Mouse (Mus musculus) CH12.LX (cell line): ENCODE measurements around the gene Cnp. TPM values are rescaled to one million over a fixed set of nuclear protein-coding genes. Genes with fewer than 3 reads are reported as not detected.

Experiments used
- DNase-seq: peaks from one replicate; pipeline ENCODE4 v3.0.0-alpha.2; 2013; ENCODE audit errors: extremely low read depth
- H3K27ac ChIP-seq: 2 replicates; pipeline ENCODE4 v1.5.1; 2012; ENCODE audit warnings: low read depth, mild to moderate bottlenecking, control low read depth, moderate library complexity; ENCODE audit not compliant: insufficient read depth
- H3K27me3 ChIP-seq: replicated peaks from 2 replicates; pipeline ENCODE3; 2012; ENCODE audit warnings: inconsistent platforms
- H3K36me3 ChIP-seq, 2 experiments: replicated peaks in 1 of 2; 2 replicates each; pipeline versions ENCODE3 to v1.6.1; 2012; ENCODE audit warnings: inconsistent platforms in 1 of 2, low read length in 1 of 2, mild to moderate bottlenecking in 1 of 2, mixed read lengths in 1 of 2, moderate library complexity in 1 of 2; ENCODE audit not compliant: control insufficient read depth in 1 of 2, insufficient read depth in 1 of 2
- H3K4me1 ChIP-seq, 2 experiments: 2 replicates each; pipeline ENCODE4 v1.6.1; 2012; ENCODE audit warnings: inconsistent platforms in 1 of 2, moderate library complexity in 1 of 2; ENCODE audit not compliant: insufficient read depth in 2 of 2, control insufficient read depth in 1 of 2
- H3K4me2 ChIP-seq: 2 replicates; pipeline ENCODE4 v1.6.1; 2012; ENCODE audit warnings: low read depth, mild to moderate bottlenecking, control low read depth; ENCODE audit not compliant: poor library complexity, insufficient read depth, severe bottlenecking
- H3K4me3 ChIP-seq, 3 experiments: fragments of 150-350 bp in 1 of 3; sonication (generic) in 1 of 3; replicated peaks in 1 of 3; 2 replicates each; pipeline versions ENCODE3 to v1.5.1; 2011 to 2012; ENCODE audit warnings: low read depth in 2 of 3, low read length in 2 of 3, mild to moderate bottlenecking in 2 of 3, moderate library complexity in 2 of 3, control low read depth in 1 of 3, improper control_type of control experiment in 1 of 3, inconsistent platforms in 1 of 3, mixed read lengths in 1 of 3; ENCODE audit not compliant: poor library complexity in 1 of 3
- H3K79me2 ChIP-seq: replicated peaks from 2 replicates; pipeline ENCODE4 v1.6.1; 2012; ENCODE audit warnings: mild to moderate bottlenecking, moderate library complexity; ENCODE audit not compliant: control insufficient read depth, poor library complexity, insufficient read depth, severe bottlenecking; ENCODE audit errors: extremely low read depth
- H3K9ac ChIP-seq: 2 replicates; pipeline ENCODE4 v1.6.1; 2012; ENCODE audit warnings: low read depth, mild to moderate bottlenecking, control low read depth, moderate library complexity; ENCODE audit not compliant: insufficient read depth
- H3K9me3 ChIP-seq: replicated peaks from 2 replicates; pipeline ENCODE3; 2012; ENCODE audit warnings: low read length, inconsistent platforms, mixed read lengths
- BHLHE40 ChIP-seq: IDR thresholded peaks from 2 replicates; pipeline ENCODE4 v1.6.1; 2011; ENCODE audit warnings: mild to moderate bottlenecking, low read depth, low read length, improper control_type of control experiment
- CHD1 ChIP-seq: IDR thresholded peaks from 2 replicates; pipeline ENCODE4 v1.6.1; 2012; ENCODE audit warnings: low read depth, low read length, improper control_type of control experiment, inconsistent platforms
- CHD2 ChIP-seq: IDR thresholded peaks from 2 replicates; pipeline ENCODE4 v1.6.1; 2011; ENCODE audit warnings: low read length, improper control_type of control experiment
- CTCF ChIP-seq, 2 experiments: IDR thresholded peaks in 1 of 2; conservative IDR thresholded peaks in 1 of 2; 2 replicates each; pipeline ENCODE4 v1.5.1; 2011 to 2012; ENCODE audit warnings: low read depth in 2 of 2, low read length in 2 of 2, improper control_type of control experiment in 1 of 2, inconsistent platforms in 1 of 2, mild to moderate bottlenecking in 1 of 2, moderate library complexity in 1 of 2
- E2F4 ChIP-seq: IDR thresholded peaks from 2 replicates; pipeline ENCODE4 v1.6.1; 2011; ENCODE audit warnings: low read depth, low read length, improper control_type of control experiment; ENCODE audit not compliant: insufficient replicate concordance
- ELF1 ChIP-seq: IDR thresholded peaks from 2 replicates; pipeline ENCODE4 v1.6.1; 2014; ENCODE audit warnings: low read depth, mild to moderate bottlenecking, inconsistent platforms, low read length, improper control_type of control experiment
- EP300 ChIP-seq: IDR thresholded peaks from 2 replicates; pipeline ENCODE4 v1.6.1; 2011; ENCODE audit warnings: low read length, improper control_type of control experiment
- GABPA ChIP-seq: IDR thresholded peaks from 2 replicates; pipeline ENCODE4 v1.6.1; 2012; ENCODE audit warnings: low read depth, low read length, improper control_type of control experiment, inconsistent platforms; ENCODE audit not compliant: insufficient replicate concordance
- HCFC1 ChIP-seq: IDR thresholded peaks from 2 replicates; pipeline ENCODE4 v1.6.1; 2012; ENCODE audit warnings: low read depth, mild to moderate bottlenecking, inconsistent platforms, low read length, improper control_type of control experiment
- IRF4 ChIP-seq: IDR thresholded peaks from 2 replicates; pipeline ENCODE4 v1.6.1; 2014; ENCODE audit warnings: low read depth, mild to moderate bottlenecking, inconsistent platforms, low read length, improper control_type of control experiment
- JUN ChIP-seq: IDR thresholded peaks from 2 replicates; pipeline ENCODE4 v1.6.1; 2011; ENCODE audit warnings: low read depth, mild to moderate bottlenecking, low read length, improper control_type of control experiment, moderate library complexity; ENCODE audit not compliant: insufficient read depth
- JUND ChIP-seq: conservative IDR thresholded peaks from 2 replicates; pipeline ENCODE4 v1.6.1; 2011; ENCODE audit warnings: low read depth, low read length, improper control_type of control experiment
- KAT2A ChIP-seq: IDR thresholded peaks from 2 replicates; pipeline ENCODE4 v1.6.1; 2012; ENCODE audit warnings: low read length, improper control_type of control experiment, inconsistent platforms; ENCODE audit not compliant: insufficient replicate concordance
- MAFK ChIP-seq: IDR thresholded peaks from 2 replicates; pipeline ENCODE4 v1.6.1; 2011; ENCODE audit warnings: low read length, improper control_type of control experiment; ENCODE audit not compliant: insufficient replicate concordance
- MAX ChIP-seq: IDR thresholded peaks from 2 replicates; pipeline ENCODE4 v1.6.1; 2011; ENCODE audit warnings: low read length, improper control_type of control experiment
- MAZ ChIP-seq: IDR thresholded peaks from 2 replicates; pipeline ENCODE4 v1.6.1; 2012; ENCODE audit warnings: low read depth, mild to moderate bottlenecking, inconsistent platforms, low read length, improper control_type of control experiment, moderate library complexity
- MXI1 ChIP-seq: IDR thresholded peaks from 2 replicates; pipeline ENCODE4 v1.6.1; 2011; ENCODE audit warnings: mild to moderate bottlenecking, low read depth, low read length, improper control_type of control experiment
- MYC ChIP-seq: IDR thresholded peaks from 2 replicates; pipeline ENCODE4 v1.6.1; 2011; ENCODE audit warnings: low read depth, mild to moderate bottlenecking, improper control_type of control experiment, low read length
- NRF1 ChIP-seq: IDR thresholded peaks from 2 replicates; pipeline ENCODE4 v1.6.1; 2014; ENCODE audit warnings: low read depth, mild to moderate bottlenecking, inconsistent platforms, low read length, improper control_type of control experiment, moderate library complexity
- POLR2A ChIP-seq: IDR thresholded peaks from 2 replicates; pipeline ENCODE4 v1.6.1; 2011; ENCODE audit warnings: low read depth, mild to moderate bottlenecking, improper control_type of control experiment, low read length
- POLR2AphosphoS2 ChIP-seq: IDR thresholded peaks from 2 replicates; pipeline ENCODE4 v1.6.1; 2011; ENCODE audit warnings: low read depth, low read length, improper control_type of control experiment
- RAD21 ChIP-seq: IDR thresholded peaks from 2 replicates; pipeline ENCODE4 v1.6.1; 2011; ENCODE audit warnings: low read depth, mild to moderate bottlenecking, low read length, improper control_type of control experiment, moderate library complexity
- RCOR1 ChIP-seq: conservative IDR thresholded peaks from 2 replicates; pipeline ENCODE4 v1.6.1; 2012; ENCODE audit warnings: low read depth, mild to moderate bottlenecking, inconsistent platforms, low read length, improper control_type of control experiment
- SIN3A ChIP-seq: IDR thresholded peaks from 2 replicates; pipeline ENCODE4 v1.6.1; 2012; ENCODE audit warnings: low read length, improper control_type of control experiment, inconsistent platforms
- SMC3 ChIP-seq: IDR thresholded peaks from 2 replicates; pipeline ENCODE4 v1.6.1; 2011; ENCODE audit warnings: low read depth, low read length, improper control_type of control experiment
- TBP ChIP-seq: conservative IDR thresholded peaks from 2 replicates; pipeline ENCODE4 v1.6.1; 2011; ENCODE audit warnings: low read depth, low read length, improper control_type of control experiment
- TCF12 ChIP-seq: IDR thresholded peaks from 2 replicates; pipeline ENCODE4 v1.6.1; 2014; ENCODE audit warnings: low read depth, mild to moderate bottlenecking, inconsistent platforms, low read length, improper control_type of control experiment
- UBTF ChIP-seq: IDR thresholded peaks from 2 replicates; pipeline ENCODE4 v1.6.1; 2012; ENCODE audit warnings: low read depth, mild to moderate bottlenecking, inconsistent platforms, low read length, improper control_type of control experiment, moderate library complexity
- USF1 ChIP-seq: IDR thresholded peaks from 2 replicates; pipeline ENCODE4 v1.6.1; 2014; ENCODE audit warnings: low read depth, mild to moderate bottlenecking, inconsistent platforms, low read length, improper control_type of control experiment
- USF2 ChIP-seq: conservative IDR thresholded peaks from 2 replicates; pipeline ENCODE4 v1.6.1; 2011; ENCODE audit warnings: low read depth, low read length, improper control_type of control experiment
- ZC3H11A ChIP-seq: IDR thresholded peaks from 2 replicates; pipeline ENCODE4 v1.6.1; 2012; ENCODE audit warnings: low read depth, mild to moderate bottlenecking, inconsistent platforms, low read length, improper control_type of control experiment
- ZKSCAN1 ChIP-seq: IDR thresholded peaks from 2 replicates; pipeline ENCODE4 v1.6.1; 2012; ENCODE audit warnings: low read depth, inconsistent platforms, low read length, improper control_type of control experiment, borderline replicate concordance
- dilution Hi-C: fragments of 300-500 bp; cut with MboI; formaldehyde crosslinking; loops from 2 replicates; pipeline ENCODE4 v1.14.3; 2020; ENCODE audit warnings: low sequenced_read_pairs; ENCODE audit not compliant: extremely low pct_unique_long_range_greater_than_20kb, extremely low pct_ligation_motif_present
- in situ Hi-C: fragments of 300-500 bp; cut with MboI; formaldehyde crosslinking; loops from 3 replicates; pipeline ENCODE4 v1.14.3; 2019; ENCODE audit warnings: low sequenced_read_pairs, low pct_ligation_motif_present, low pct_unique_long_range_greater_than_20kb, mixed read lengths
- polyA plus RNA-seq: library from polyadenylated mRNA; unstranded; fragments of >175 nt; gene quantifications from 2 replicates; pipeline ENCODE4 v1.2.1, GENCODE M21; 2012; ENCODE audit warnings: low read depth; ENCODE audit not compliant: insufficient read length
- total RNA-seq, 2 experiments: library from RNA; depleted of rRNA; stranded (reverse); fragments of 300-350 nt in 1 of 2; fragments of >200 nt in 1 of 2; gene quantifications; 2 replicates each; pipeline ENCODE4 v1.2.3; 2012 to 2014

Cnp gene
- total and polyA plus RNA-seq, 3 experiments = 77.7 to 87.8 (median 80.2) TPM

- no peak for TF ChIP-seq TCF12
- no peak for TF ChIP-seq USF2
- no peak for TF ChIP-seq RAD21
- no peak for TF ChIP-seq MXI1
- TF ChIP-seq MYC = no peak
- TF ChIP-seq ZKSCAN1 = no peak
- TF ChIP-seq HCFC1 = no peak
- TF ChIP-seq E2F4 = no peak
- TF ChIP-seq NRF1 = no peak
- no peak for TF ChIP-seq JUND
- no peak for TF ChIP-seq MAZ
- TF ChIP-seq IRF4 = no peak
- TF ChIP-seq JUN = no peak
- no peak for TF ChIP-seq POLR2A
- no peak for TF ChIP-seq CHD2
- no peak for TF ChIP-seq MAFK
- TF ChIP-seq TBP = no peak
- no peak overlapping the region for H3K9ac ChIP-seq
- dilution Hi-C loops (no loop called here), in situ Hi-C loops (no loop called here)
- H3K4me1 ChIP-seq = peaks cover 19 to 36% of the 10 kb centered on the region in 2 experiments
- peaks cover 0 to 2% of the 10 kb centered on the region in 2 experiments for H3K36me3 ChIP-seq
- no peaks in the 10 kb centered on the region for H3K27me3 ChIP-seq
- H3K79me2 ChIP-seq = no peaks in the 10 kb centered on the region
- no peak overlapping the region for H3K27ac ChIP-seq
- no peak overlapping the region for H3K4me3 ChIP-seq
- H3K9me3 ChIP-seq = no peaks in the 10 kb centered on the region
- H3K4me2 ChIP-seq = no peak overlapping the region
- no peak for DNase-seq
These were observed 10.0 kb upstream of the Cnp start for GRCm38 (mm10) chr11:100564703-100565102.

GRCm38 (mm10) chr11:100567229-100567628, 7.5 kb upstream of the Cnp start:
- peaks cover 28 to 50% of the 10 kb centered on the region in 2 experiments for H3K4me1 ChIP-seq
- dilution Hi-C loops = no loop called here
- H3K27me3 ChIP-seq = no peaks in the 10 kb centered on the region
- H3K27ac ChIP-seq = peak overlapping the region; percentile 42
- in situ Hi-C loops = no loop called here
- no peak overlapping the region for H3K9ac ChIP-seq
- H3K79me2 ChIP-seq = no peaks in the 10 kb centered on the region
- peak; percentile 74 for DNase-seq
- H3K4me3 ChIP-seq = no peak overlapping the region
- no peaks in the 10 kb centered on the region for H3K9me3 ChIP-seq
- no peak overlapping the region for H3K4me2 ChIP-seq
- H3K36me3 ChIP-seq = peaks cover 0 to 2% of the 10 kb centered on the region in 2 experiments
- TF ChIP-seq POLR2AphosphoS2 (no peak), MAFK (peak; percentile 47; the same call in 1 of the 2 replicates), NRF1 (no peak), MAX (peak; percentile 58), SMC3 (no peak), ZKSCAN1 (no peak), MXI1 (no peak; the same call in 1 of the 2 replicates), BHLHE40 (peak; percentile 63), KAT2A (no peak), ZC3H11A (no peak), USF1 (no peak), TCF12 (no peak), JUND (no peak), MYC (peak; percentile 70; the same call in 1 of the 2 replicates), IRF4 (no peak), EP300 (no peak), GABPA (no peak), ELF1 (no peak), MAZ (no peak), POLR2A (no peak), CHD2 (0 out of 2 replicates have a peak, but pooled peaks have one; percentile 22), CHD1 (no peak), UBTF (no peak), RAD21 (no peak), USF2 (no peak), CTCF (conservative IDR thresholded peaks at IDR 0.05 in 1 of 2, IDR thresholded peaks at IDR 0.05 in 1 of 2; ENCODE audit: low read depth in 2 of 2, low read length in 2 of 2) (no peak), SIN3A (no peak), RCOR1 (no peak)
